Mouse (Mus musculus) c-Kit-positive CD71-positive TER-119-positive erythroid progenitor cells, embryonic 14.5 days (primary cell): ENCODE measurements around the gene Gpc6.

ENCODE experiments used
- DNase-seq: peaks from one replicate; pipeline ENCODE4 v3.0.0-alpha.2; 2013; ENCODE audit warnings: low spot score

Gpc6 gene

GRCm38 (mm10) chr14:117061527-117061926, 136.4 kb downstream of the Gpc6 start:
- no peak for DNase-seq

- no peak for DNase-seq
These were observed 143.1 kb downstream of the Gpc6 start for GRCm38 (mm10) chr14:117068179-117068578.

- DNase-seq: no peak
These were observed 145.5 kb downstream of the Gpc6 start for GRCm38 (mm10) chr14:117070470-117071085.

GRCm38 (mm10) chr14:117093586-117093985, 168.5 kb downstream of the Gpc6 start:
- no peak for DNase-seq

- no peak for DNase-seq
These were observed 181.8 kb downstream of the Gpc6 start for GRCm38 (mm10) chr14:117106900-117107299.

- no peak for DNase-seq
These were observed 188.0 kb downstream of the Gpc6 start for GRCm38 (mm10) chr14:117113153-117113552.

GRCm38 (mm10) chr14:117122036-117122435, 196.9 kb downstream of the Gpc6 start:
- no peak for DNase-seq

GRCm38 (mm10) chr14:117130334-117130733, 205.2 kb downstream of the Gpc6 start:
- no peak for DNase-seq

GRCm38 (mm10) chr14:117131324-117131723, 206.2 kb downstream of the Gpc6 start:
- no peak for DNase-seq

- no peak for DNase-seq
These were observed 216.1 kb downstream of the Gpc6 start for GRCm38 (mm10) chr14:117141077-117141848.

- no peak for DNase-seq
These were observed 221.0 kb downstream of the Gpc6 start for GRCm38 (mm10) chr14:117146089-117146488.

- DNase-seq: no peak
These were observed 221.6 kb downstream of the Gpc6 start for GRCm38 (mm10) chr14:117146665-117147064.

- no peak for DNase-seq
These were observed 226.5 kb downstream of the Gpc6 start for GRCm38 (mm10) chr14:117151621-117152020.

GRCm38 (mm10) chr14:117155884-117156465, 230.9 kb downstream of the Gpc6 start:
- no peak for DNase-seq

- DNase-seq: no peak
These were observed 232.3 kb downstream of the Gpc6 start for GRCm38 (mm10) chr14:117157426-117157825.

- no peak for DNase-seq
These were observed 241.2 kb downstream of the Gpc6 start for GRCm38 (mm10) chr14:117166350-117166749.

GRCm38 (mm10) chr14:117193364-117193763, 268.2 kb downstream of the Gpc6 start:
- no peak for DNase-seq

- no peak for DNase-seq
These were observed 276.9 kb downstream of the Gpc6 start for GRCm38 (mm10) chr14:117202012-117202411.

- DNase-seq: no peak
These were observed 278.8 kb downstream of the Gpc6 start for GRCm38 (mm10) chr14:117203960-117204359.

GRCm38 (mm10) chr14:117214373-117214772, 289.3 kb downstream of the Gpc6 start:
- DNase-seq: no peak

- no peak for DNase-seq
These were observed 301.8 kb downstream of the Gpc6 start for GRCm38 (mm10) chr14:117226920-117227319.

- no peak for DNase-seq
These were observed 305.4 kb downstream of the Gpc6 start for GRCm38 (mm10) chr14:117230476-117230875.

- DNase-seq: no peak
These were observed 313.1 kb downstream of the Gpc6 start for GRCm38 (mm10) chr14:117238226-117238625.
